Mouse (Mus musculus): Measurements from ENCODE around the gene Arhgdia.

DNA sequence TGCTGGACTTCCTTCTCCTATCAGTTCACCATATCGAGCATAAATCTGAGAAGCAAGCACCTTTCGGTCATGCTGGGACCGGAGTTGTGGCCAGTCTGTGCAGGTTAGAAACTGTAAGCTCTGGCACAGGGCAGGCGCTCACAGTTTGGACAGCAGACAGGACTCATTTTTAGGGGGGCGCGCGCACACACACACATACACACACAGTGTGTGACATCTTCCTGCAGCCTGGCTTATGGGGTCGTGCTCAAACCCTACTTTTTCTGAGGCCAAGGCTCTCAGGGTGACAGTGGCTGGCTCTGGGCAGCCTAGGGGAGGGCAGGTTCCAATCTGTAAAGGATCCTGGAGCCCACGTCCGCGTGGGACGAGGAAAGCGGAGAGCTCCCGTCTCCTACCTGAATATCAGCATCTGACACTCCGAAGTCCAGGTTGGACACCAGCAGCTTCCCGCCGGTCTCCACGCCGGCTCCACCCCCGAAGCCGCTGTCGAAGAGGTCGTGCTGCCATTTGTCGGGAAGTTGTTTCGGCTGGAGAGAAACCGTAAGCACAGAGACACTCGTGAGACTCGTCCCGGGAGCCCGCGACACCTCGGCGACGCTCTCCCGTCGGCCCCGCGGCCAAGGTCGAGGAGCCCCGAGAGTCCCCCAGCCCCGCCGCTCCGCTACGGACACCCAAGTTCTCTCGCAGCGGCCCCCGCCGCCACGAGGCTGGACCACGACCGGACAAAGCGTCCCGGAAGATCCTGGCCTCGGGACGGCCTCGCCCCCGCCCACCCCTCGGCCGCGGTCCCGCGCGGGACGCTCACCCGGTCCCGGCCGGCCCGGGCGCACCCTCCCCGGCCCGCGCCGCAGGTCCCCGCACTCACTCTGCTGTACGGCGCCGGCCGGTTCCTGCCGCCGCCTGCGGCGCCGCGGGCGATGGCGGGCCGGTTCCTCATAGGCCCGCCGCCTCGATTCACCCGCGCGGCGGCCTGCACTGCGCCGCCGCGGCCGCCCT lies 16.1 kb upstream of the Arhgdia start:
- TF ChIP-seq CTCF (IDR thresholded peaks at IDR 0.05; ENCODE audit: low read depth, low read length) (no peak), EP300 (IDR thresholded peaks at IDR 0.05; ENCODE audit: insufficient read depth, low read depth, low read length) (no peak)
